Mouse (Mus musculus) skeletal muscle tissue, adult 2 months (tissue): ENCODE results near the gene Abcb7.
"Not testable (repeated sequence)": the region's sequence is repeated elsewhere in the genome, so short reads cannot be mapped to it uniquely, and the experiment has no call there.

Source experiments
- DNase-seq: peaks from one replicate; pipeline ENCODE4 v3.0.0-alpha.2; 2012; ENCODE audit warnings: low read depth, low spot score

Gene Abcb7

DNA sequence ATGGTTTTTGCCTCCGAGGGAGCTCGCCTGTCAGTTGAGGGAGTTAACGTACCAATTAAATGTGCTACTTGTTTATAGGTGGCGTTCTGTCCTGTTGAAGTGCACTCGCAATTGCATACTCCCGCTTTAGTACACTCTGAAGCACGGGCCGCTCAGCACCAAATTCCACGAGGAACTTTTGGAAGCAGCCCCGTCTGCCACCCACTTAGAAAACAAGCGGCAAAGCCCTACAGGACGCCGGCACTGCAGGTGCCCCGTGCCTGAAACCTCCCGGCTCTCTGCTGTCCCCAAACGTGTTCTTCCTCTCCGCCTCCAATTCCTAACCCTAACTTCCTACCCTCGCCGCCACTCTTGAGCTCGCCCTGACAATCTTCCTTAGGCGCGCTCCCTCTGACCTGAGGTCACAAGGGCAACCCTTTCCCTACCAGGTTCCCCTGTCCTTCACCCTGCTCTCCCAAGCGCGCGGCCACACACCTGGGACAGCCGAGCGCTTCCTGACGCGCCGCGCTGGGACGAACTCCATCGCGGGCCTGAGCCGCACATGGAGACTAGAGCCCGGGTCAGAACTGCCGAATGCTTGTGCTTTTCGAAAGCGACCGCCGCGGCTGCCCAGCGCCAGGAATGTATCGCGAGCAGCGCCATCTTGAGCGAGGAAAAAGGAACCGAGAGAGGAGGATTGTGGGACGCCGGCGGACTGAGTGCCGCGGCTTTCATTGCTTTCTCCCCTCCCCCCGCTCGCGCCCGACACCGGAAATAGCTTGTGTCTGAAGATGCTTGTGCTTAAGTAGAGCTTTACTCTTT, at the start of gene Abcb7:
Abcb7 (minus strand) TSS at position 674 of the 801 bp plus-strand sequence.
- peak; percentile 57 for DNase-seq

GRCm38 (mm10) chrX:104461755-104462154, 48.1 kb upstream of the Abcb7 start:
- DNase-seq, result peak; percentile 34

GRCm38 (mm10) chrX:104452433-104452832, 38.8 kb upstream of the Abcb7 start:
- DNase-seq, result no peak

- no peak for DNase-seq
Measured at GRCm38 (mm10) chrX:104433456-104433855, 19.8 kb upstream of the Abcb7 start.

GRCm38 (mm10) chrX:104428108-104428507, 14.5 kb upstream of the Abcb7 start:
- no peak for DNase-seq

- DNase-seq, result no peak
Measured at GRCm38 (mm10) chrX:104413995-104414394, 339 bp upstream of the Abcb7 start.

- DNase-seq, result no peak
Measured at GRCm38 (mm10) chrX:104408137-104408536, 5.5 kb downstream of the Abcb7 start.

DNA sequence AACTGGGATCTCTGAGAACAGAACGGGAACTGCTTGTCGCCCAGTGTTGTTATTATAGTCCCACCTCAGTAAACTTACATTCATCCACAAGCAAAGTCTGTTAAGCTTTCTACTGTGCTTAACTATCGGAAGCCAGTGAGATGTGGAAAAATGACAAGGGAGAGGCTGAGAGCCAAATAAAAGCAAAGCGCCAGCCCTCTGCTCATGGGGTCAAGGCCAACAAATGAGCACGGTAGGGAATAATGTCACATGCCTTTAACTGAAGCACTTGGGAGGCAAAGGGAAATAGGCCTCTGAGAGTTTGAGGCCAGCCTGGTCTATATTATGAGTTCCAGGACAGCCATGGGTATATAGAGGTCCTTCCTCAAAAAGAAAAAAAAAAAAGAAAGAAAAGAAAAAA, 11.2 kb downstream of the Abcb7 start:
- DNase-seq, result peak; percentile 0

DNA sequence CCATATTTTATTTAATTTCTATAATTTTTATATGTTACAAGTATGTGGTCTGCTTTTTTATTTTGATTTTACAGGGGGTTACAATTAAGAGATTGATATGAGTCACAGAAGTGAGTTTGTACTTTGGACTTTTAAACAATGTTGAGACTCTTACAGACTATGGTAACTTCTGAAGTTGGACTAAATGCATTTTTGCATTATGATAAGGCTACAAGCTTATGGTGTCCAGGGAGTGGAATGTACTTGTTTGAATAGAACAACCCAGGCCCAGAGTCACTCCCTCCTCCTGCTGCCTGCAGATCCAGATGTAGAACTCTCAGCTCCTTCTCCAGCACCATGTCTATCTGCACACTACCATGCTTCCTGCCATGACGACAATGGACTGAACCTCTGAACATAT, 12.5 kb downstream of the Abcb7 start:
- no peak for DNase-seq

DNA sequence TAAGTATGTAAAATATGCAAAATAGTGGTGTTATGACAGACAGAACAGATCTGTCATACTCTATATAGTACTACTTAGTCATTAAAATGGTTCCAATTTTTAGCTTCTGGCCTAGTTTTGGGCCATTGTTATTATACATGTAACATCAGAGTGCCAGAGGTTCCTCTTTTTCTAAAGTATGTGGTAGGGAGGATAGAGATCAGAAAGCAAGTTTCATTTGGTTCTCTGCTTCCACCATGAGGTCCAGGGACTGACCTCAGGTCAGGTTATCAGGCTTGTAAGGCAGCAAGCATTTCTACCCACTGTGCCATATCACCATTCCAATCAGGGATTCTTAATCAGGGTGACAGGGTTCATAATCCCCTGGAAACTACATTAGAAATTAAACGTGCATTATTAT, 16.1 kb downstream of the Abcb7 start:
- DNase-seq, result no peak

DNA sequence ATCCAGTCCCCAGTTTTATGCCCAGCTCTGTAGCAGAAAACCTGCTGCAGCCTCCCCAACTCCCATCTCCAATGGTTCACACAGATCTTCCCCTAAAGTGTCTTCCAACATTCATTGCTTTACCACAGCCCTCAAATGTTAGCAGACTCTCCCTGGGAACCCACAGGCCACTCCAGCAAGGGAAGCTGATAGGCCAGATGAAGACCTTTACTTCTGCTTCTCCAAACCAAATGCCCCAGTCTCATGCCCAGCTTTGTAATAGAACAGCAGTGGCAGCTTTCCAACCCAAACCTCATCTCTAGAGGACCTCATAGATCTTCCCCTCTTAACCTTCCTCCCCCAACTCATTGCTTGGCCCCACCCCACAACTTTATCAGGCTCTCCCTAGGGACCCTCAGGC, 54.0 kb downstream of the Abcb7 start:
- DNase-seq, result no peak

GRCm38 (mm10) chrX:104355842-104356241, 57.8 kb downstream of the Abcb7 start:
- DNase-seq, result no peak

- DNase-seq, result not testable (repeated sequence)
Measured at GRCm38 (mm10) chrX:104348146-104348545, 65.5 kb downstream of the Abcb7 start.

- DNase-seq, result no peak
Measured at GRCm38 (mm10) chrX:104291721-104292120, 121.9 kb downstream of the Abcb7 start.

DNA sequence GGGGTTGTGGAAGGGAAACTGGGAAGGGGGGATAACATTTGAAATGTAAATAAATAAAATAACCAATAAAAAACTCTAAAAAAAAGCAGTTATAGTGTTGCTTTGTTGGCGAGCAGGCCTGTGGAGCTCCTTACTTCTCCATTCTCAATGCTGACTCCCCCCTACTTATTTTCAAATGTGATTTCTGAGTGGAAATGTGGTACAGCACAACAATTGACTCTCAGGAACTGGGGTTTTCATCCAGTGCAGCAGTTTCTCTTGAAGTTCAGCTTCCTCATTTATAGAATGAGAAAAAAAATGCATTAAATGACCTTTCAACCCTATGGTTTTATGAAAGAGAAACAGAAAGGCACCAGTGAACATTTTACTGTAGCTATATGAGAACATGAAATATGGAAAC, 133.8 kb downstream of the Abcb7 start:
- no peak for DNase-seq

- DNase-seq, result no peak
Measured at GRCm38 (mm10) chrX:104264371-104264770, 149.3 kb downstream of the Abcb7 start.

GRCm38 (mm10) chrX:104262468-104262867, 151.2 kb downstream of the Abcb7 start:
- DNase-seq, result no peak

DNA sequence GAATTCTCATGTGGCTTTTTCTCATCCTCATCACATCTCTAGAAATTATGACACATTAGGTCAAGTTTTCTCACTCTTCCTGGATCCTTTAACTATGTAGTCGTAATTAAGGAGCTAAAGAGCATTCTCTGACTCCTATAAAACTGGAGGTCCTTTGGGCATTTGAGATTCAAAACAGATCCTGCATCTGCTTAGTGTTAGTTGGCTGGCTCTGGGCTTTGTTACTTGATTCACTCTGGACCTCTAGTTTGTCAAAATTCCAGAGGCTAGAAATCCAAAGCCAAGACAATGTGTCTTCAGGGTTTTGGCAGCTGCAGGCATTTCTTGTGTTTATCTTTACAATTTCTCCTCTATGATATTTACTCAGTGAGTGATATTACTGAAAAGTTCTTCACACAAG, 157.1 kb downstream of the Abcb7 start:
- peak; percentile 3 for DNase-seq
